In the genomic region with DNA sequence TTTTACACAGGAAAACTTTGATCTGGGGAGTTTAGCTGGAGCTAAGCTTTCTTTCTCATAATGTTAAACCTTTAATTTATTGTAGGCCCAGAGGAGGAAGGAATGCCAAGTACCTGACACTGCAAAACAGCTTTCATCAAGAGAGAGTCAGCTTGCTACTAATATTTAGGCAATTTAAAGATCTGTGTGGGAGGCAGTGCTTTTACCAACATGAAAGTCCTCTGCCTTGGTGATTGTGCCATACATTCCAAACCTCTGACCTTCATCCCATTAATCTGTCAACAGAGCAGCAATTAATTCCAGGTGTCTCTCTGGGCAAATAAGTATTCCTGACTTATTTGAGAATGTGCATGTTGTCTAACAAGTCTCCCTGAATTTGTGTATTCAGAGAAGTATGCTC, we compare ENCODE assay signal across 19 mouse cellular contexts.
DNase-seq lines count a peak whose midpoint lies in the region; ATAC-seq and TF ChIP-seq lines count a peak whose summit lies in the region.
"Had no signal": no experiment of that assay in that cellular context is flagged by ENCODE, and none has a peak within 500 bp of the region (broad histone marks: within the 10 kb centered on the region; RNA-seq: fewer than 3 reads in every experiment).

No protein-coding gene starts in this region.

- no peak for TF ChIP-seq CTCF in kidney, adult 2 months (conservative IDR thresholded peaks at IDR 0.05; ENCODE audit: insufficient read depth, insufficient read length, low read depth, low read length)
- TF ChIP-seq CTCF in brain, embryonic 14.5 days (IDR thresholded peaks at IDR 0.05; ENCODE audit: borderline replicate concordance, extremely low read depth, insufficient read depth, insufficient read length), result no peak

- H3K27ac ChIP-seq in kidney, embryonic 16.5 days (ENCODE audit: low read length), result no peak overlapping the region
- no peak overlapping the region for H3K27ac ChIP-seq in kidney, adult 2 months (ENCODE audit: insufficient read depth, low read depth, low read length)
- H3K27ac ChIP-seq in embryonic facial prominence, embryonic 14.5 days (replicated peaks; ENCODE audit: low read depth, low read length), result no peak overlapping the region
- H3K27ac ChIP-seq in limb, embryonic 13.5 days, result no peak overlapping the region
- H3K27ac ChIP-seq: forebrain, embryonic 13.5 days; heart, embryonic 13.5 days; midbrain, embryonic 10.5 days; neural tube, embryonic 13.5 days had no signal

- no peak overlapping the region for H3K4me2 ChIP-seq in kidney, embryonic 16.5 days (replicated peaks; ENCODE audit: low read depth, low read length)
- H3K4me2 ChIP-seq in embryonic facial prominence, embryonic 14.5 days (ENCODE audit: low read depth, low read length), result no peak overlapping the region
- no peak overlapping the region for H3K4me2 ChIP-seq in limb, embryonic 13.5 days (replicated peaks)
- H3K4me2 ChIP-seq: forebrain, embryonic 13.5 days; heart, embryonic 13.5 days; neural tube, embryonic 13.5 days had no signal

- intact Hi-C loops in gastrocnemius, postnatal 36 days (cut with DNase I), result no loop called here

- H3K27me3 ChIP-seq in kidney, embryonic 16.5 days (ENCODE audit: insufficient read depth, low read length), result no peaks in the 10 kb centered on the region
- no peaks in the 10 kb centered on the region for H3K27me3 ChIP-seq in kidney, adult 2 months (replicated peaks; ENCODE audit: control insufficient read depth, insufficient read depth, low read length)
- no peaks in the 10 kb centered on the region for H3K27me3 ChIP-seq in embryonic facial prominence, embryonic 14.5 days (replicated peaks; ENCODE audit: control insufficient read depth, insufficient read depth, low read length)
- H3K27me3 ChIP-seq in limb, embryonic 13.5 days, result no peaks in the 10 kb centered on the region
- H3K27me3 ChIP-seq: forebrain, embryonic 13.5 days; heart, embryonic 13.5 days; neural tube, embryonic 13.5 days had no signal

- no peaks in the 10 kb centered on the region for H3K36me3 ChIP-seq in kidney, embryonic 16.5 days (ENCODE audit: insufficient read depth, low read length)
- no peaks in the 10 kb centered on the region for H3K36me3 ChIP-seq in kidney, adult 2 months (ENCODE audit: control insufficient read depth, insufficient read depth, low read length)
- H3K36me3 ChIP-seq in embryonic facial prominence, embryonic 14.5 days (ENCODE audit: control insufficient read depth, insufficient read depth, low read length), result no peaks in the 10 kb centered on the region
- H3K36me3 ChIP-seq in limb, embryonic 13.5 days, result no peaks in the 10 kb centered on the region
- H3K36me3 ChIP-seq: heart, embryonic 13.5 days; midbrain, embryonic 10.5 days; neural tube, embryonic 13.5 days had no signal

- H3K4me1 ChIP-seq in kidney, embryonic 16.5 days (ENCODE audit: insufficient read depth, low read length), result no peaks in the 10 kb centered on the region
- no peaks in the 10 kb centered on the region for H3K4me1 ChIP-seq in kidney, adult 2 months (ENCODE audit: control insufficient read depth, insufficient read depth, low read length)
- H3K4me1 ChIP-seq in embryonic facial prominence, embryonic 14.5 days (ENCODE audit: control insufficient read depth, insufficient read depth, low read length), result no peaks in the 10 kb centered on the region
- peaks cover 4% of the 10 kb centered on the region; the same call in 1 of the 2 replicates for H3K4me1 ChIP-seq in limb, embryonic 13.5 days
- H3K4me1 ChIP-seq: forebrain, embryonic 13.5 days; heart, embryonic 13.5 days; midbrain, embryonic 10.5 days; neural tube, embryonic 13.5 days had no signal

- no peaks in the 10 kb centered on the region for H3K9me3 ChIP-seq in kidney, embryonic 16.5 days (ENCODE audit: low read length)
- no peaks in the 10 kb centered on the region for H3K9me3 ChIP-seq in embryonic facial prominence, embryonic 14.5 days (ENCODE audit: control insufficient read depth, low read length)
- H3K9me3 ChIP-seq in limb, embryonic 13.5 days, result no peaks in the 10 kb centered on the region
- H3K9me3 ChIP-seq: forebrain, embryonic 13.5 days; heart, embryonic 13.5 days; midbrain, embryonic 10.5 days; neural tube, embryonic 13.5 days had no signal

- H3K4me3 ChIP-seq in kidney, embryonic 16.5 days (ENCODE audit: low read length), result no peak overlapping the region
- no peak overlapping the region for H3K4me3 ChIP-seq in kidney, adult 2 months (ENCODE audit: insufficient read depth, low read depth, low read length)
- no peak overlapping the region for H3K4me3 ChIP-seq in embryonic facial prominence, embryonic 14.5 days (ENCODE audit: low read depth, low read length)
- no peak overlapping the region for H3K4me3 ChIP-seq in limb, embryonic 13.5 days
- H3K4me3 ChIP-seq: forebrain, embryonic 13.5 days; heart, embryonic 13.5 days; midbrain, embryonic 10.5 days; neural tube, embryonic 13.5 days had no signal

- peak; percentile 87 for ATAC-seq in kidney, embryonic 16.5 days (ENCODE audit: low FRiP score, low TSS enrichment)
- no peak for ATAC-seq in embryonic facial prominence, embryonic 14.5 days (ENCODE audit: low read depth)
- peak; percentile 84 for ATAC-seq in limb, embryonic 13.5 days (ENCODE audit: low FRiP score, low read depth)
- ATAC-seq: forebrain, embryonic 13.5 days; inflammation-experienced regulatory T-cells, adult 6 months; liver, postnatal 0 days had no signal

- no peak overlapping the region for H3K9ac ChIP-seq in kidney, embryonic 16.5 days (replicated peaks; ENCODE audit: low read length)
- no peak overlapping the region for H3K9ac ChIP-seq in embryonic facial prominence, embryonic 14.5 days (ENCODE audit: low read depth, low read length)
- H3K9ac ChIP-seq in limb, embryonic 13.5 days, result no peak overlapping the region
- H3K9ac ChIP-seq: forebrain, embryonic 13.5 days; heart, embryonic 13.5 days; liver, postnatal 0 days; neural tube, embryonic 13.5 days had no signal

- no peak for DNase-seq in kidney, adult 2 months
- DNase-seq in brain, embryonic 14.5 days (ENCODE audit: low read depth), result peak; percentile 11
- peak; percentile 7 for DNase-seq in embryonic facial prominence, embryonic 14.5 days (ENCODE audit: low spot score)
- DNase-seq in gastrocnemius, postnatal 36 days, result no peak
- no peak for DNase-seq in thymus, postnatal 14 days
- DNase-seq in thymus, postnatal 10 days (ENCODE audit: low spot score in 2 of 2), result no peak
- DNase-seq: cerebellum, postnatal 25 days; heart, postnatal 36 days; kidney, postnatal 25 days; liver; liver, postnatal 0 days; lung, postnatal 36 days had no signal

- TF ChIP-seq POLR2A in kidney, adult 2 months (IDR thresholded peaks at IDR 0.05; ENCODE audit: low read depth, low read length), result no peak
- TF ChIP-seq POLR2A in brain, embryonic 14.5 days (IDR thresholded peaks at IDR 0.05; ENCODE audit: borderline replicate concordance, extremely low read depth, insufficient read depth, insufficient read length, poor library complexity, severe bottlenecking), result no peak

Comparison
In these comparisons a context has a peak if more than half of its experiments do, and no peak if none do; other contexts are left out.
1. DNase-seq: peak in brain, embryonic 14.5 days (single experiment) and embryonic facial prominence, embryonic 14.5 days (single experiment); none in kidney, adult 2 months (single experiment), gastrocnemius, postnatal 36 days (0 of 2), thymus, postnatal 14 days (single experiment) and thymus, postnatal 10 days (0 of 2).